Mouse (Mus musculus): ENCODE data around the gene Mlf1. TPM values are rescaled to one million over a fixed set of nuclear protein-coding genes. Genes with fewer than 3 reads are reported as not detected.

Mlf1 gene
- 11.6 and 21.6 TPM in 2 replicates for polyA plus RNA-seq (2015; fragmentation: Nextera tagmentation; extraction: Ambion mirVana)

- peak; percentile 98 for ATAC-seq (ENCODE audit: insufficient read depth, low FRiP score)
- H3K9me3 ChIP-seq (replicated peaks; ENCODE audit: control insufficient read depth, low read length), result no peaks in the 10 kb centered on the region
- H3K9ac ChIP-seq (ENCODE audit: low read length), result peak within 1 kb of the TSS; percentile 71
- peaks cover 5% of the 10 kb centered on the region; the same call in 1 of the 2 replicates for H3K27me3 ChIP-seq (ENCODE audit: control insufficient read depth, insufficient read depth, low read length)
- H3K36me3 ChIP-seq (ENCODE audit: control insufficient read depth, insufficient read depth, low read length), result no peaks in the 10 kb centered on the region
- H3K4me2 ChIP-seq (ENCODE audit: low read depth, low read length), result peak within 1 kb of the TSS; percentile 96
- WGBS, result under 1% methylated on average over 35 of the region's 35 CpGs
- H3K4me1 ChIP-seq (ENCODE audit: control insufficient read depth, insufficient read depth, low read length), result no peaks in the 10 kb centered on the region
- no peak within 1 kb of the TSS for H3K27ac ChIP-seq (ENCODE audit: low read length)
- H3K4me3 ChIP-seq (replicated peaks; ENCODE audit: low read length), result peak within 1 kb of the TSS; percentile 57
Measured at GRCm38 (mm10) chr3:67373872-67374271, at the start of gene Mlf1. Gene Mlf1, plus strand, starts transcription at chr3:67374097.

DNA sequence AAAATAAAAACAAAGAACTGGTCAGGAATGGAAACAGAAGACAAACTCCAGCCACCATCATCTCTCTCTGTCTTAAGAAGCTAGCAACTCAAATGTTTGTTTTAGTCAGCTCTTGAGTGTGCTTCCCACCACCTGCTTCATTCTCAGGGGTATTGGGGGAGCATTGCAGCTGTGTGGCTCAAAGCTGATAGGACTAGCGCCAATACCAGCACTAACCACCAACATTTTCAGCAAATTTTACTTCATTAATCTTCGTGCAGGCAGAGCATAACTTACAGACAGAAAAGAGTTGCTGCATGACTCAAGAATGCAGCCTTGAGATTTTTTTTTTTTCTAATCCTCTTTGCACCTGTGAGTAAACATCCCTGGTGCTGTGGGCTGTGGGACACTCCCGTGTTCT is 34.3 kb upstream of the Mlf1 start:
- no peak overlapping the region for H3K27ac ChIP-seq (ENCODE audit: low read length)
- no peaks in the 10 kb centered on the region for H3K9me3 ChIP-seq (replicated peaks; ENCODE audit: control insufficient read depth, low read length)
- no peak overlapping the region for H3K4me3 ChIP-seq (replicated peaks; ENCODE audit: low read length)
- no peak overlapping the region for H3K9ac ChIP-seq (ENCODE audit: low read length)
- H3K36me3 ChIP-seq (ENCODE audit: control insufficient read depth, insufficient read depth, low read length), result no peaks in the 10 kb centered on the region
- H3K4me2 ChIP-seq (ENCODE audit: low read depth, low read length), result no peak overlapping the region
- WGBS, result 43% methylated on average over 3 of the region's 3 CpGs
- no peaks in the 10 kb centered on the region for H3K27me3 ChIP-seq (ENCODE audit: control insufficient read depth, insufficient read depth, low read length)
- ATAC-seq (ENCODE audit: insufficient read depth, low FRiP score), result no peak
- no peaks in the 10 kb centered on the region for H3K4me1 ChIP-seq (ENCODE audit: control insufficient read depth, insufficient read depth, low read length)

DNA sequence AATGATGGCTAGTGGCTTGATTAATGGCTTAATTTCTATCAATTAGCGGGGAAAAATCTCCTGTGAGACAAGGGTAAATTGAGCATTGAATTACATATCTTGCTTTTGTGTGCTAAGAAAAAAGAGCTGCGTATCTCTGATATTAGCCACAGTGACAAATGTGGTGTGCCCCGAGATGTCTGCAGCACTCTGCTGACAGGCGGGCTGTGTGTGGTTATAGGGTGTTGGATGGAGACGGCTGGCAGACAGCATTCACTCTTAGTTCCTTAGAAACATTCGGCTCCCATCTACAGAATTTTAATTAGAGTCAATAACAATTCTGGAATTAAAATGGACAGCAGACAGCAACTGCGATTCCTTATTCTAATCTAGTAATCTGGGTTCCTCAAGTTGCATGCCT is 33.0 kb upstream of the Mlf1 start:
- 69% methylated on average over 7 of the region's 7 CpGs for WGBS
- no peaks in the 10 kb centered on the region for H3K27me3 ChIP-seq (ENCODE audit: control insufficient read depth, insufficient read depth, low read length)
- H3K36me3 ChIP-seq (ENCODE audit: control insufficient read depth, insufficient read depth, low read length), result no peaks in the 10 kb centered on the region
- no peaks in the 10 kb centered on the region for H3K9me3 ChIP-seq (replicated peaks; ENCODE audit: control insufficient read depth, low read length)
- H3K4me3 ChIP-seq (replicated peaks; ENCODE audit: low read length), result no peak overlapping the region
- no peaks in the 10 kb centered on the region for H3K4me1 ChIP-seq (ENCODE audit: control insufficient read depth, insufficient read depth, low read length)
- no peak overlapping the region for H3K4me2 ChIP-seq (ENCODE audit: low read depth, low read length)
- ATAC-seq (ENCODE audit: insufficient read depth, low FRiP score), result no peak
- H3K27ac ChIP-seq (ENCODE audit: low read length), result no peak overlapping the region
- no peak overlapping the region for H3K9ac ChIP-seq (ENCODE audit: low read length)

GRCm38 (mm10) chr3:67343004-67343662 is 30.8 kb upstream of the Mlf1 start:
- Histone ChIP-seq H3K4me2 (ENCODE audit: low read depth, low read length) (no peak overlapping the region), H3K9ac (ENCODE audit: low read length) (no peak overlapping the region), H3K4me1 (ENCODE audit: control insufficient read depth, insufficient read depth, low read length) (no peaks in the 10 kb centered on the region), H3K27me3 (ENCODE audit: control insufficient read depth, insufficient read depth, low read length) (no peaks in the 10 kb centered on the region), H3K4me3 (replicated peaks; ENCODE audit: low read length) (no peak overlapping the region), H3K27ac (ENCODE audit: low read length) (no peak overlapping the region), H3K9me3 (replicated peaks; ENCODE audit: control insufficient read depth, low read length) (no peaks in the 10 kb centered on the region), H3K36me3 (ENCODE audit: control insufficient read depth, insufficient read depth, low read length) (no peaks in the 10 kb centered on the region)
- no peak for ATAC-seq (ENCODE audit: insufficient read depth, low FRiP score)
- 60% methylated on average over 5 of the region's 5 CpGs for WGBS

DNA sequence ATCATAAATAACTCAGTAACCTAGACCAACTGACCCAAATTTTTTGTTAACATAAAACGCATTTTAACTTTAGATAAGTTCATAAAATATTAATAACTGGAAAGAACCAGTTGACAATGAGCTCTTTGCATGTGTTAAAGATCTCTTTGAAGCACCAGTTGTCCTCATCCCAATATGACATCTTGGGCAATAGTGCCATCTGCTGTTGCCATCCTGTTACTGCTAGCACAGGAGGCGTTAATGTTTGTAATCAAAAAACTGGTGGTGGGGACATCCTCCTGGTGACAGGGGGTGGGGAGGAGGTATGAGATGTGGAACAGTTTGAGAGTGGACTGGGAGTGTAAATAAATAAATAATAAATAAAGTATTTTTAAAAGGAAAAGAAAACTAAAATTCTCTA is 29.3 kb upstream of the Mlf1 start:
- Histone ChIP-seq H3K4me3 (replicated peaks; ENCODE audit: low read length) (no peak overlapping the region), H3K27ac (ENCODE audit: low read length) (no peak overlapping the region), H3K36me3 (ENCODE audit: control insufficient read depth, insufficient read depth, low read length) (no peaks in the 10 kb centered on the region), H3K27me3 (ENCODE audit: control insufficient read depth, insufficient read depth, low read length) (no peaks in the 10 kb centered on the region), H3K9ac (ENCODE audit: low read length) (no peak overlapping the region), H3K9me3 (replicated peaks; ENCODE audit: control insufficient read depth, low read length) (no peaks in the 10 kb centered on the region), H3K4me1 (ENCODE audit: control insufficient read depth, insufficient read depth, low read length) (no peaks in the 10 kb centered on the region), H3K4me2 (ENCODE audit: low read depth, low read length) (no peak overlapping the region)
- 12% methylated on average over 2 of the region's 2 CpGs for WGBS
- no peak for ATAC-seq (ENCODE audit: insufficient read depth, low FRiP score)

DNA sequence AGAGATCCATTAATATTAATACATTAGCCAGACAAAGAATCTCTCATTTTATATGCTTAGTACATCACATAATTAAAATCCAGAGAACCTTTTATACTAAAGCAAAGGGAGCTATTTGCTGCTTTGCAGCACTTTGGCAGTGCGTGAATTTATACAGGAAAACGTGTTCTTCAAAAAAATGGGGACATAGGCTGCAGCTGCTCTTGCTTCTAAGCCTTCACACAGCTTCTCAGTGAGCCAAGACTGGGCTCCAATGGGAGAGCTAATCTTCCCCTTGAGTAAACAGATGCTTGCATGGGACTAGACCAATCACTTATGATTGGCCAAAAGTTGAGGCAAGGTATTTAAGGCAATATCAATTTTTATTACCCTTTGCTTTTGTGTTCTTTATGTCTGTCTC is 27.2 kb upstream of the Mlf1 start:
- Histone ChIP-seq H3K9ac (ENCODE audit: low read length) (no peak overlapping the region), H3K4me1 (ENCODE audit: control insufficient read depth, insufficient read depth, low read length) (no peaks in the 10 kb centered on the region), H3K36me3 (ENCODE audit: control insufficient read depth, insufficient read depth, low read length) (no peaks in the 10 kb centered on the region), H3K27ac (ENCODE audit: low read length) (no peak overlapping the region), H3K9me3 (replicated peaks; ENCODE audit: control insufficient read depth, low read length) (no peaks in the 10 kb centered on the region), H3K27me3 (ENCODE audit: control insufficient read depth, insufficient read depth, low read length) (no peaks in the 10 kb centered on the region), H3K4me3 (replicated peaks; ENCODE audit: low read length) (no peak overlapping the region), H3K4me2 (ENCODE audit: low read depth, low read length) (no peak overlapping the region)
- no peak for ATAC-seq (ENCODE audit: insufficient read depth, low FRiP score)
- WGBS, result 74% methylated on average over 2 of the region's 2 CpGs

- no peak overlapping the region for H3K4me3 ChIP-seq (replicated peaks; ENCODE audit: low read length)
- no peak for ATAC-seq (ENCODE audit: insufficient read depth, low FRiP score)
- no peaks in the 10 kb centered on the region for H3K27me3 ChIP-seq (ENCODE audit: control insufficient read depth, insufficient read depth, low read length)
- H3K9ac ChIP-seq (ENCODE audit: low read length), result no peak overlapping the region
- no peaks in the 10 kb centered on the region for H3K9me3 ChIP-seq (replicated peaks; ENCODE audit: control insufficient read depth, low read length)
- H3K4me1 ChIP-seq (ENCODE audit: control insufficient read depth, insufficient read depth, low read length), result no peaks in the 10 kb centered on the region
- no peak overlapping the region for H3K4me2 ChIP-seq (ENCODE audit: low read depth, low read length)
- H3K27ac ChIP-seq (ENCODE audit: low read length), result no peak overlapping the region
- no peaks in the 10 kb centered on the region for H3K36me3 ChIP-seq (ENCODE audit: control insufficient read depth, insufficient read depth, low read length)
- 79% methylated on average over 12 of the region's 12 CpGs for WGBS
Measured at GRCm38 (mm10) chr3:67351406-67352127, 22.3 kb upstream of the Mlf1 start.

GRCm38 (mm10) chr3:67352128-67352762 is 21.7 kb upstream of the Mlf1 start:
- ATAC-seq (ENCODE audit: insufficient read depth, low FRiP score), result no peak
- Histone ChIP-seq H3K36me3 (ENCODE audit: control insufficient read depth, insufficient read depth, low read length) (no peaks in the 10 kb centered on the region), H3K4me1 (ENCODE audit: control insufficient read depth, insufficient read depth, low read length) (no peaks in the 10 kb centered on the region), H3K9me3 (replicated peaks; ENCODE audit: control insufficient read depth, low read length) (no peaks in the 10 kb centered on the region), H3K27me3 (ENCODE audit: control insufficient read depth, insufficient read depth, low read length) (no peaks in the 10 kb centered on the region), H3K27ac (ENCODE audit: low read length) (no peak overlapping the region), H3K4me2 (ENCODE audit: low read depth, low read length) (no peak overlapping the region), H3K4me3 (replicated peaks; ENCODE audit: low read length) (no peak overlapping the region), H3K9ac (ENCODE audit: low read length) (no peak overlapping the region)
- 26% methylated on average over 1 of the region's 5 CpGs for WGBS

- H3K4me2 ChIP-seq (ENCODE audit: low read depth, low read length), result no peak overlapping the region
- no peak overlapping the region for H3K4me3 ChIP-seq (replicated peaks; ENCODE audit: low read length)
- H3K27me3 ChIP-seq (ENCODE audit: control insufficient read depth, insufficient read depth, low read length), result no peaks in the 10 kb centered on the region
- no peaks in the 10 kb centered on the region for H3K36me3 ChIP-seq (ENCODE audit: control insufficient read depth, insufficient read depth, low read length)
- H3K4me1 ChIP-seq (ENCODE audit: control insufficient read depth, insufficient read depth, low read length), result no peaks in the 10 kb centered on the region
- ATAC-seq (ENCODE audit: insufficient read depth, low FRiP score), result no peak
- no peak overlapping the region for H3K9ac ChIP-seq (ENCODE audit: low read length)
- H3K27ac ChIP-seq (ENCODE audit: low read length), result no peak overlapping the region
- WGBS, result 79% methylated on average over 3 of the region's 3 CpGs
- no peaks in the 10 kb centered on the region for H3K9me3 ChIP-seq (replicated peaks; ENCODE audit: control insufficient read depth, low read length)
Measured at GRCm38 (mm10) chr3:67352763-67353149, 21.1 kb upstream of the Mlf1 start.
